Mouse (Mus musculus) adrenal gland, postnatal 36 days (tissue): ENCODE measurements at regions not wholly inside any gene's neighbourhood (a gene's known extent, or its start where the extent isn't known, plus 50 kb on each side); places are given as distances from the start of the nearest gene placed in this dataset.
"Not testable (repeated sequence)": the region's sequence is repeated elsewhere in the genome, so short reads cannot be mapped to it uniquely, and the experiment has no call there.

ENCODE experiments used
- DNase-seq, 2 experiments: peaks; one replicate each; pipeline ENCODE4 v3.0.0; 2021; ENCODE audit warnings: mixed read lengths in 1 of 2

DNA sequence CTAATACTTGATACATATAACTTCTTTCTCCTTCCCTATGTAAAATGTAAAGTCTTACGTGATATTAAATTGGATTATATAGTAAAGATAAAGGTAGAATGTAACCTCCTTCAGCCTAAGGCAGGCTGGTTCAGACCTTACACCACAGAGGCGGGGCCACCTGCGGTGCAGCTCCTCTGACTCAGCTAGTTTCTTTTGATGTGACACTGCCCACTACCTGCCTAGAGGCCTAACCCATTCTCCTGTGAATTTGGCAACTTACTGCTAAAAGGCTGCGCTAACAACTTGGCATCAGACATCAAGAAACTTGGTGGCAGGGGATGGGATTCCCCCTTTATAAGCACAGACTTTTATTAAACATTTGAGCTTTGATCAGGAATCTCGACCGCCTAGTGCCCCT lies 74.5 kb downstream of the Aasdhppt start:
- DNase-seq, result no peak

- DNase-seq, result not testable (repeated sequence)
Observed at GRCm38 (mm10) chr9:4214571-4214970, 94.7 kb downstream of the Aasdhppt start.

DNA sequence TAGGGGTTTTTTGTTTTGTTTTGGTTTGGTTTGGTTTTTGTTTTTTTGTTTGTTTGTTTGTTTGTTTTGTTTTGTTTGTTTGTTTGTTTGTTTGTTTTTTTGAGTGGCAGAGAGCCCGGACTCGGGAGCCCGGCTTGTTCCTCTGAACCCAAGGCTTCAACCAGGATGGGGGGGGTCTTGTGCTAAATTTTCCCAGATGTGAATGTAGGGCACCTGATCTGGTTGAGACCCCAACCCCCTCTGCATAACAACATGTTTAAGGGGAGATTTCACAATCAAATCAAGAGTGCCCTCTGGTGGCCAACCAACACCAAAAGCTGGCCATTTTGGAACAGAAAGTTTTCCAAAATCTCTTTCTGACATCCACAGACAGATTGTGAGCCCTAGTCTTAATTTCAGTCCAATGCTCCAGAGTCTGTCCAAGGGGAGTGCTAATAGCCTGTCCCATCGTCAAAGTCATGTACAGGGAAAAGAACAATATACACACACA lies 99.2 kb downstream of the Aasdhppt start:
- DNase-seq, result peak; percentile 24 to 25

GRCm38 (mm10) chr9:4192737-4193136 lies 116.5 kb downstream of the Aasdhppt start:
- DNase-seq, result not testable (repeated sequence)

DNA sequence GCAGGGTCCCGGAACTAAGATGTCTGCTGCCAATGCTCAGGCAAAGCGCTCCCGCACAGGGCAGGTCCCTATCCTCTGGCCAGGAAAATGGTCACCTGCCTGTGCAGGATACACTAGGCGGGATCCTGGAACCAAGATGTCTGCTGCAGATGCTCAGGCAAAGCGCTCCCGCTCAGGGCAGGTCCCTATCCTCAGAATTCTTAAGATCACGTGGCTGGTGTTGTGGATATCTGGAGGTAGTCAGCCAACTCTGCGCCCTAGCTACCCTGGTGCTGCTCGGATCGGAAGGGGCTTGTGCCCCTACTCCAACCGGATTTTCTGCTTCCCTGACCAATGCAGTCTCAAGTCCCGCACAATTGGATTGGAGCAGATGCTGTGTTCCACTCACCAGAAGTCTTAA lies 153.3 kb downstream of the Aasdhppt start:
- DNase-seq, result not testable (repeated sequence)

DNA sequence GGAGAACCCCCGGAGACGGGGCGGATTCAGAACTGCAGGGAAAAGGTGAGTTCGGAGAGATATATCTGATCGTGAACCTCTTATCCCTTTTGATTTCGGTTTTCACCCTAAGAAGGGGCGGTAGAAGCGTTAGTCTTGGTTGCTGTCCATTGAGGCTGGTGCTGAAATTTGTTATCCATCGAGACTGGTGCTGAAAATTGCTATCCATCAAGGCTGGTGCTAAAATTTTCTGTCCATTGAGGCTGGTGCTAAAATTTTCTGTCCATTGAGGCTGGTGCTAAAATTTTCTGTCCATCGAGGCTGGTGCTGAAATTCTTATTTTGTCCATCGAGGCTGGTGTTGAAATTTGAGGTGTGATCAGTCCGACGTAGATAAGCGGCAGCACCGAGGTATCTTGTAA lies 170.4 kb downstream of the Aasdhppt start:
- peak in 1 of 2 experiments; percentile 3 for DNase-seq

- DNase-seq, result no peak
Observed at GRCm38 (mm10) chr9:4092518-4092917, 216.8 kb downstream of the Aasdhppt start.

- not testable (repeated sequence) for DNase-seq
Observed at GRCm38 (mm10) chr9:4082668-4083067, 226.6 kb downstream of the Aasdhppt start.

GRCm38 (mm10) chr9:4061037-4061436 lies 248.2 kb downstream of the Aasdhppt start:
- DNase-seq, result no peak

GRCm38 (mm10) chr9:4048749-4049148 lies 260.5 kb downstream of the Aasdhppt start:
- DNase-seq, result no peak

GRCm38 (mm10) chr9:4047654-4048053 lies 261.6 kb downstream of the Aasdhppt start:
- DNase-seq, result not testable (repeated sequence)

GRCm38 (mm10) chr9:4040871-4041665 lies 268.2 kb downstream of the Aasdhppt start:
- DNase-seq, result no peak

GRCm38 (mm10) chr9:4027181-4027580 lies 282.1 kb downstream of the Aasdhppt start:
- DNase-seq, result not testable (repeated sequence)

GRCm38 (mm10) chr9:4020093-4020492 lies 289.2 kb downstream of the Aasdhppt start:
- DNase-seq, result no peak

DNA sequence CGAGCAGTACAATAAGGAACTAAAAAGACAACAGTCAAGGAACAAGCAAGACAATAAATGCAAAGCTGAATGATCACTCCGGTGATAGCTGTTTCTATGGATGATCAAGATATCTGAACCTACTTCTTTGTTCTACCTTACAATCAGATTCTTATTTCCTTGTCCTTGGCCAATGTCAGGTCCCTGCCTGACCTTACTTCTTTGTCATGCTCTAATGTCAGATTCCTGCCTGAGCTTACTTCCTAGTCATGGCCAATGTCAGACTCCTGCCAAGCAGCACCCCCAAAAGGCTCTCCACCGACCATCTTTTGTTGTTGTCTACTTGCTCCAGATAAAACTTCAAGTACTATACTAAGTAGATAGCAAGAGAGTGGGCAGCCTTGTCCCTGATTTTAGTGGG lies 312.6 kb downstream of the Aasdhppt start:
- DNase-seq, result no peak

DNA sequence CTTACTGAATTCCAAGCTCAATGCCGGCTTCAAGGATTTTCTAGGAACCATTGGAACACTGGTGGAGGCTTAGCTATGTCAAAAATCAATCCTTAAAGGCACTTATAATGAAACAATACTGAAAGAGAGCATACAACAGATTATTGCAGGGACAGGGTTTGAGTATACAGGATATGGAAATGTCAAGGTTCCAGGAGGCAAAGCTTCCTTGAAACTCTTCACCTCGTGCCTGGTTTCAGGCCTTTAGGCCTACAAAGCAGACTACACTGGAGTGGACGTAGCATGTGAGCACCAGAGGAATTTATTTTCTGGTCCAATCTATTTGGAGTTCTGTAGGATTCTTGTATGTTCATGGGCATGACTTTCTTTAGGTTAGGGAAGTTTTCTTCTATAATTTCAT lies 320.9 kb downstream of the Aasdhppt start:
- DNase-seq, result not testable (repeated sequence)

DNA sequence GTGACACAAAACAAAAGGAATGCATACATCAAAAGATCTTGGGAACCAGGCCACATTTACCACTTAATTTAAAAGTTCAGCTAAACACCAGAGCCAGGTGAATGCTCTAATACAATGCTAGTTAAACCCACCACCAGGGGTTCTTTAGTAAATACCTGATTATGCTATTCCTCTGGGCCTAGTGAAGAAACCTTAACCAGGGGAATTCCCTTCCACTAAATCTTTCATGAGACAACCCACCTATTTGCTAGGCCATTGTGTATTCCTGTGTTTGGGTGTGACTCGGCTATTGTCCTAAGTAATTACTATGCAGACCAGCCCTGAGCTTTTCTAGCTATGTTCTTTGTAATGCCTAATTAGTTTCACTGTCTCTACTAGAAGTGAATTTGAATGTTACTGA lies 321.3 kb downstream of the Aasdhppt start:
- not testable (repeated sequence) for DNase-seq
